Mouse (Mus musculus) heart, embryonic 12.5 days (tissue): ENCODE measurements at regions not wholly inside any gene's neighbourhood (a gene's known extent, or its start where the extent isn't known, plus 50 kb on each side); places are given as distances from the start of the nearest gene placed in this dataset.

Source experiments
- ATAC-seq: fragments of 200-750 bp; cut with Nextera tagmentation; 2 replicates; pipeline ENCODE4 v1.8.0; 2017; ENCODE audit warnings: moderate TSS enrichment, moderate library complexity; ENCODE audit not compliant: insufficient number of reproducible peaks, low FRiP score
- H3K27ac ChIP-seq: fragments of 300-500 bp; sonication (generic); 2 replicates; pipeline ENCODE4 v1.5.1; 2016; ENCODE audit warnings: mild to moderate bottlenecking, moderate library complexity; ENCODE audit not compliant: poor library complexity, severe bottlenecking
- H3K27me3 ChIP-seq: fragments of 300-500 bp; sonication (generic); replicated peaks from 2 replicates; pipeline ENCODE4 v1.6.1; 2016; ENCODE audit warnings: mild to moderate bottlenecking, moderate library complexity
- H3K36me3 ChIP-seq: fragments of 300-500 bp; sonication (generic); 2 replicates; pipeline ENCODE4 v1.6.1; 2016; ENCODE audit warnings: mild to moderate bottlenecking, moderate library complexity
- H3K4me1 ChIP-seq: fragments of 300-500 bp; sonication (generic); replicated peaks from 2 replicates; pipeline ENCODE4 v1.6.1; 2016; ENCODE audit warnings: mild to moderate bottlenecking
- H3K4me2 ChIP-seq: fragments of 300-500 bp; sonication (generic); 2 replicates; pipeline ENCODE4 v1.6.1; 2016; ENCODE audit warnings: mild to moderate bottlenecking, moderate library complexity
- H3K4me3 ChIP-seq: fragments of 300-500 bp; sonication (generic); 2 replicates; pipeline ENCODE4 v1.5.1; 2016; ENCODE audit warnings: mild to moderate bottlenecking
- H3K9ac ChIP-seq: fragments of 300-500 bp; sonication (generic); 2 replicates; pipeline ENCODE4 v1.6.1; 2016; ENCODE audit warnings: mild to moderate bottlenecking, moderate library complexity
- H3K9me3 ChIP-seq: fragments of 300-500 bp; sonication (generic); replicated peaks from 2 replicates; pipeline ENCODE4 v1.6.1; 2016; ENCODE audit warnings: mild to moderate bottlenecking, moderate library complexity
- WGBS: fragments of 180-500 bp; shearing (Covaris S2); methylation state at CpG from one replicate; pipeline ENCODE4 v1.1.7; 2016; 5-methylcytosine and 5-hydroxymethylcytosine counted together

- WGBS, result 60% methylated on average over 10 of the region's 10 CpGs
- no peak for ATAC-seq
- H3K27ac ChIP-seq, result no peak overlapping the region
- no peak overlapping the region for H3K9ac ChIP-seq
- H3K4me3 ChIP-seq, result no peak overlapping the region
- no peaks in the 10 kb centered on the region for H3K4me1 ChIP-seq
- no peaks in the 10 kb centered on the region for H3K9me3 ChIP-seq
- no peak overlapping the region for H3K4me2 ChIP-seq
- no peaks in the 10 kb centered on the region for H3K27me3 ChIP-seq
- H3K36me3 ChIP-seq, result no peaks in the 10 kb centered on the region
These were observed 416.9 kb downstream of the Nr2f2 start for GRCm38 (mm10) chr7:69949647-69950121.

GRCm38 (mm10) chr7:69946396-69946795 is 420.1 kb downstream of the Nr2f2 start:
- no peaks in the 10 kb centered on the region for H3K27me3 ChIP-seq
- no peak overlapping the region for H3K9ac ChIP-seq
- H3K4me2 ChIP-seq, result no peak overlapping the region
- H3K4me1 ChIP-seq, result no peaks in the 10 kb centered on the region
- H3K4me3 ChIP-seq, result no peak overlapping the region
- no peaks in the 10 kb centered on the region for H3K9me3 ChIP-seq
- 64% methylated on average over 3 of the region's 3 CpGs for WGBS
- no peak for ATAC-seq
- no peaks in the 10 kb centered on the region for H3K36me3 ChIP-seq
- H3K27ac ChIP-seq, result no peak overlapping the region

- H3K27ac ChIP-seq, result no peak overlapping the region
- H3K4me1 ChIP-seq, result no peaks in the 10 kb centered on the region
- H3K4me3 ChIP-seq, result no peak overlapping the region
- WGBS, result 87% methylated on average over 6 of the region's 6 CpGs
- no peak for ATAC-seq
- no peaks in the 10 kb centered on the region for H3K27me3 ChIP-seq
- H3K9me3 ChIP-seq, result no peaks in the 10 kb centered on the region
- no peaks in the 10 kb centered on the region for H3K36me3 ChIP-seq
- no peak overlapping the region for H3K4me2 ChIP-seq
- no peak overlapping the region for H3K9ac ChIP-seq
These were observed 424.7 kb downstream of the Nr2f2 start for GRCm38 (mm10) chr7:69941881-69942280.

GRCm38 (mm10) chr7:69925261-69925660 is 441.3 kb downstream of the Nr2f2 start:
- no peak overlapping the region for H3K27ac ChIP-seq
- H3K27me3 ChIP-seq, result no peaks in the 10 kb centered on the region
- H3K9ac ChIP-seq, result no peak overlapping the region
- H3K36me3 ChIP-seq, result no peaks in the 10 kb centered on the region
- WGBS, result 72% methylated on average over 5 of the region's 5 CpGs
- no peak overlapping the region for H3K4me2 ChIP-seq
- no peak for ATAC-seq
- H3K9me3 ChIP-seq, result no peaks in the 10 kb centered on the region; the same call in 1 of the 2 replicates
- H3K4me3 ChIP-seq, result no peak overlapping the region
- no peaks in the 10 kb centered on the region for H3K4me1 ChIP-seq

GRCm38 (mm10) chr7:69924551-69924950 is 442.0 kb downstream of the Nr2f2 start:
- H3K4me2 ChIP-seq, result no peak overlapping the region
- H3K27me3 ChIP-seq, result no peaks in the 10 kb centered on the region
- H3K27ac ChIP-seq, result no peak overlapping the region
- H3K4me3 ChIP-seq, result no peak overlapping the region
- no peaks in the 10 kb centered on the region for H3K4me1 ChIP-seq
- H3K9me3 ChIP-seq, result no peaks in the 10 kb centered on the region; the same call in 1 of the 2 replicates
- no peak for ATAC-seq
- no peak overlapping the region for H3K9ac ChIP-seq
- no peaks in the 10 kb centered on the region for H3K36me3 ChIP-seq

GRCm38 (mm10) chr7:69911760-69912159 is 454.8 kb downstream of the Nr2f2 start:
- H3K9me3 ChIP-seq, result no peaks in the 10 kb centered on the region
- no peak overlapping the region for H3K4me3 ChIP-seq
- H3K27me3 ChIP-seq, result no peaks in the 10 kb centered on the region
- no peak overlapping the region for H3K9ac ChIP-seq
- no peak overlapping the region for H3K27ac ChIP-seq
- H3K4me1 ChIP-seq, result no peaks in the 10 kb centered on the region
- no peaks in the 10 kb centered on the region for H3K36me3 ChIP-seq
- 55% methylated on average over 4 of the region's 4 CpGs for WGBS
- ATAC-seq, result no peak
- H3K4me2 ChIP-seq, result no peak overlapping the region

GRCm38 (mm10) chr7:69890503-69891061 is 476.0 kb downstream of the Nr2f2 start:
- WGBS, result 68% methylated on average over 9 of the region's 9 CpGs
- no peak for ATAC-seq

GRCm38 (mm10) chr7:69888251-69888650 is 478.3 kb downstream of the Nr2f2 start:
- H3K9ac ChIP-seq, result no peak overlapping the region
- no peak overlapping the region for H3K4me2 ChIP-seq
- no peak overlapping the region for H3K27ac ChIP-seq
- peaks cover 9% of the 10 kb centered on the region; the same call in 1 of the 2 replicates for H3K4me1 ChIP-seq
- no peaks in the 10 kb centered on the region for H3K36me3 ChIP-seq
- no peaks in the 10 kb centered on the region for H3K9me3 ChIP-seq
- no peak overlapping the region for H3K4me3 ChIP-seq
- no peak for ATAC-seq
- 86% methylated on average over 7 of the region's 7 CpGs for WGBS
- H3K27me3 ChIP-seq, result no peaks in the 10 kb centered on the region

More at GRCm38 (mm10) chr7:69890503-69891061, 476.0 kb downstream of the Nr2f2 start:
- Histone ChIP-seq H3K27ac (no peak overlapping the region), H3K4me2 (no peak overlapping the region), H3K9me3 (no peaks in the 10 kb centered on the region), H3K4me1 (peaks cover 9% of the 10 kb centered on the region; the same call in 1 of the 2 replicates), H3K9ac (no peak overlapping the region), H3K27me3 (no peaks in the 10 kb centered on the region), H3K36me3 (no peaks in the 10 kb centered on the region), H3K4me3 (no peak overlapping the region)

GRCm38 (mm10) chr7:69877031-69877430 is 489.5 kb downstream of the Nr2f2 start:
- no peaks in the 10 kb centered on the region for H3K9me3 ChIP-seq
- no peak overlapping the region for H3K4me3 ChIP-seq
- no peaks in the 10 kb centered on the region for H3K4me1 ChIP-seq
- no peak overlapping the region for H3K27ac ChIP-seq
- H3K9ac ChIP-seq, result no peak overlapping the region
- ATAC-seq, result no peak
- no peak overlapping the region for H3K4me2 ChIP-seq
- H3K36me3 ChIP-seq, result no peaks in the 10 kb centered on the region
- H3K27me3 ChIP-seq, result no peaks in the 10 kb centered on the region

- H3K9me3 ChIP-seq, result no peaks in the 10 kb centered on the region
- H3K27me3 ChIP-seq, result no peaks in the 10 kb centered on the region
- no peak overlapping the region for H3K4me3 ChIP-seq
- ATAC-seq, result no peak
- H3K4me1 ChIP-seq, result no peaks in the 10 kb centered on the region
- no peak overlapping the region for H3K27ac ChIP-seq
- no peaks in the 10 kb centered on the region for H3K36me3 ChIP-seq
- no peak overlapping the region for H3K9ac ChIP-seq
- WGBS, result 52% methylated on average over 3 of the region's 3 CpGs
- no peak overlapping the region for H3K4me2 ChIP-seq
These were observed 500.7 kb downstream of the Nr2f2 start for GRCm38 (mm10) chr7:69865801-69866200.

- H3K4me1 ChIP-seq, result no peaks in the 10 kb centered on the region
- H3K27me3 ChIP-seq, result no peaks in the 10 kb centered on the region
- H3K4me2 ChIP-seq, result no peak overlapping the region
- H3K4me3 ChIP-seq, result no peak overlapping the region
- no peaks in the 10 kb centered on the region for H3K9me3 ChIP-seq
- no peak overlapping the region for H3K9ac ChIP-seq
- WGBS, result 69% methylated on average over 19 of the region's 19 CpGs
- ATAC-seq, result no peak
- H3K27ac ChIP-seq, result no peak overlapping the region
- H3K36me3 ChIP-seq, result no peaks in the 10 kb centered on the region
These were observed 521.8 kb downstream of the Nr2f2 start for GRCm38 (mm10) chr7:69844631-69845324.

GRCm38 (mm10) chr7:69837379-69837778 is 529.2 kb downstream of the Nr2f2 start:
- ATAC-seq, result no peak
- H3K4me3 ChIP-seq, result no peak overlapping the region
- H3K36me3 ChIP-seq, result no peaks in the 10 kb centered on the region
- no peak overlapping the region for H3K27ac ChIP-seq
- 86% methylated on average over 5 of the region's 5 CpGs for WGBS
- H3K4me2 ChIP-seq, result no peak overlapping the region
- no peaks in the 10 kb centered on the region for H3K9me3 ChIP-seq
- no peaks in the 10 kb centered on the region for H3K4me1 ChIP-seq
- no peaks in the 10 kb centered on the region for H3K27me3 ChIP-seq
- H3K9ac ChIP-seq, result no peak overlapping the region
